Comparison of ENCODE assay signal across 21 mouse cellular contexts in genomic region chr11:31000028-31000427, GRCm38 (mm10). TPM values are rescaled to one million over a fixed set of nuclear protein-coding genes. Genes with fewer than 3 reads are reported as not detected.
DNase-seq lines count a peak whose midpoint lies in the region; ATAC-seq and TF ChIP-seq lines count a peak whose summit lies in the region.
"Had no signal": no experiment of that assay in that cellular context is flagged by ENCODE, and none has a peak within 500 bp of the region (broad histone marks: within the 10 kb centered on the region; RNA-seq: fewer than 3 reads in every experiment).

No protein-coding gene starts in this region.

- no peak overlapping the region for H3K4me3 ChIP-seq in kidney, embryonic 14.5 days (ENCODE audit: low read length)
- H3K4me3 ChIP-seq in liver, embryonic 14.5 days (ENCODE audit: insufficient read depth in 1 of 2, low read depth in 2 of 2, low read length in 2 of 2): no peak overlapping the region
- H3K4me3 ChIP-seq: embryonic facial prominence, embryonic 15.5 days; forebrain, embryonic 12.5 days; heart, embryonic 13.5 days; layer of hippocampus, adult 2 months; limb, embryonic 12.5 days; lung, embryonic 15.5 days had no signal

- TF ChIP-seq CTCF in liver, embryonic 14.5 days (IDR thresholded peaks at IDR 0.05; ENCODE audit: low read depth): no peak

- DNase-seq in kidney, postnatal 25 days: no peak
- DNase-seq in liver, embryonic 14.5 days (ENCODE audit: low read depth in 3 of 3, low spot score in 3 of 3): peak in 2 of 3 experiments; percentile 65 to 68
- peak; percentile 67 for DNase-seq in splenic B cell, adult 2 months (ENCODE audit: low read depth, low spot score)
- DNase-seq in cerebellum, adult 8-10 months: no peak
- no peak for DNase-seq in embryo, embryonic 10 days (ENCODE audit: low spot score)
- DNase-seq in lung, postnatal 36 days: no peak
- DNase-seq: adrenal gland, postnatal 25 days; cerebellum, adult 2 months; embryo, embryonic 11 days; gastrocnemius, postnatal 36 days; heart, postnatal 36 days; thymus, postnatal 25 days had no signal

- H3K27me3 ChIP-seq in kidney, embryonic 14.5 days (ENCODE audit: control insufficient read depth, insufficient read depth, low read length): no peaks in the 10 kb centered on the region
- H3K27me3 ChIP-seq in liver, embryonic 14.5 days (ENCODE audit: control insufficient read depth, insufficient read depth, low read length): no peaks in the 10 kb centered on the region
- no peaks in the 10 kb centered on the region for H3K27me3 ChIP-seq in splenic B cell, adult 2 months (ENCODE audit: control insufficient read depth, insufficient read depth, low read length, poor library complexity, severe bottlenecking)
- H3K27me3 ChIP-seq: embryonic facial prominence, embryonic 15.5 days; forebrain, embryonic 12.5 days; heart, embryonic 13.5 days; limb, embryonic 12.5 days; lung, embryonic 15.5 days had no signal

- H3K4me1 ChIP-seq in kidney, embryonic 14.5 days (ENCODE audit: control insufficient read depth, insufficient read depth, low read length): no peaks in the 10 kb centered on the region
- H3K4me1 ChIP-seq in liver, embryonic 14.5 days (replicated peaks; ENCODE audit: control insufficient read depth in 2 of 2, insufficient read depth in 2 of 2, low read length in 1 of 2): peaks cover 45% of the 10 kb centered on the region in 2 experiments
- H3K4me1 ChIP-seq: embryonic facial prominence, embryonic 15.5 days; forebrain, embryonic 12.5 days; heart, embryonic 13.5 days; limb, embryonic 12.5 days; lung, embryonic 15.5 days had no signal

- no peak overlapping the region for H3K4me2 ChIP-seq in kidney, embryonic 14.5 days (replicated peaks; ENCODE audit: low read depth, low read length)
- H3K4me2 ChIP-seq in liver, embryonic 14.5 days (ENCODE audit: low read depth): peak overlapping the region; percentile 8
- H3K4me2 ChIP-seq: embryonic facial prominence, embryonic 15.5 days; forebrain, embryonic 12.5 days; heart, embryonic 13.5 days; limb, embryonic 12.5 days; lung, embryonic 15.5 days had no signal

- no peaks in the 10 kb centered on the region for H3K36me3 ChIP-seq in kidney, embryonic 14.5 days (ENCODE audit: control insufficient read depth, insufficient read depth, low read length)
- H3K36me3 ChIP-seq in liver, embryonic 14.5 days (replicated peaks; ENCODE audit: control insufficient read depth, insufficient read depth, low read depth): peaks cover 2% of the 10 kb centered on the region; the same call in 1 of the 2 replicates
- H3K36me3 ChIP-seq in splenic B cell, adult 2 months (ENCODE audit: control insufficient read depth, insufficient read depth, low read length, poor library complexity, severe bottlenecking): no peaks in the 10 kb centered on the region
- H3K36me3 ChIP-seq: embryonic facial prominence, embryonic 15.5 days; limb, embryonic 12.5 days; lung, embryonic 15.5 days had no signal

- H3K27ac ChIP-seq in kidney, embryonic 14.5 days (ENCODE audit: low read depth, low read length): no peak overlapping the region
- peak overlapping the region; percentile 79 for H3K27ac ChIP-seq in liver, embryonic 14.5 days
- H3K27ac ChIP-seq: embryonic facial prominence, embryonic 15.5 days; forebrain, embryonic 12.5 days; heart, embryonic 13.5 days; kidney, postnatal 0 days; layer of hippocampus, adult 2 months; limb, embryonic 12.5 days; lung, embryonic 15.5 days had no signal

- ATAC-seq in kidney, embryonic 14.5 days (ENCODE audit: low FRiP score, low TSS enrichment): peak; percentile 52; the same call in 1 of the 2 replicates
- peak; percentile 91 for ATAC-seq in common myeloid progenitor, adult 5-6 weeks (replicated peaks; ENCODE audit: low read depth, poor library complexity, severe bottlenecking)
- ATAC-seq in liver, embryonic 14.5 days (ENCODE audit: insufficient read depth): no peak

- H3K9me3 ChIP-seq in kidney, embryonic 14.5 days (ENCODE audit: control insufficient read depth, low read length): no peaks in the 10 kb centered on the region
- H3K9me3 ChIP-seq in liver, embryonic 14.5 days (ENCODE audit: control insufficient read depth, low read length): no peaks in the 10 kb centered on the region
- H3K9me3 ChIP-seq: embryonic facial prominence, embryonic 15.5 days; forebrain, embryonic 12.5 days; heart, embryonic 13.5 days; limb, embryonic 12.5 days; lung, embryonic 15.5 days had no signal

- WGBS in kidney, embryonic 14.5 days: 78% methylated on average over 2 of the region's 2 CpGs
- 12% methylated on average over 2 of the region's 2 CpGs for WGBS in liver, embryonic 14.5 days (ENCODE audit: insufficient replicate concordance)

- TF ChIP-seq EP300 in liver, embryonic 14.5 days (IDR thresholded peaks at IDR 0.05; ENCODE audit: low read depth): peak; percentile 63; the same call in 1 of the 2 replicates

- H3K9ac ChIP-seq in kidney, embryonic 14.5 days (ENCODE audit: low read depth, low read length): no peak overlapping the region
- H3K9ac ChIP-seq in liver, embryonic 14.5 days (replicated peaks): peak overlapping the region; percentile 16; the same call in 1 of the 2 replicates
- H3K9ac ChIP-seq: embryonic facial prominence, embryonic 15.5 days; forebrain, embryonic 12.5 days; heart, embryonic 13.5 days; limb, embryonic 12.5 days; lung, embryonic 15.5 days had no signal

RNA-seq across cellular contexts. Expression of gene Chac2, which starts 13.9 kb away (rescaled TPM):
- 14.2 and 17.1 TPM in 2 replicates for polyA plus RNA-seq in kidney, embryonic 14.5 days (2014; fragmentation: Nextera tagmentation; extraction: Ambion mirVana)
- 19.2 and 22.8 TPM in 2 replicates for total RNA-seq in common myeloid progenitor, adult 5-6 weeks (2017)
- polyA plus RNA-seq in liver, embryonic 14.5 days (2012; rRNA removed): 14.0 and 25.3 TPM in 2 replicates
- 84.8 and 86.8 TPM in 2 replicates for polyA plus RNA-seq in liver, embryonic 14.5 days (2014; fragmentation: Nextera tagmentation; extraction: Ambion mirVana)

RNA-seq across cellular contexts. Expression of gene Erlec1, which starts 45.9 kb away (rescaled TPM):
- polyA plus RNA-seq in kidney, embryonic 14.5 days (2014; fragmentation: Nextera tagmentation; extraction: Ambion mirVana): 13.9 and 14.9 TPM in 2 replicates
- 41.2 and 43.9 TPM in 2 replicates for total RNA-seq in common myeloid progenitor, adult 5-6 weeks (2017)
- 5.7 and 9.2 TPM in 2 replicates for polyA plus RNA-seq in liver, embryonic 14.5 days (2012; rRNA removed)
- 6.2 and 6.7 TPM in 2 replicates for polyA plus RNA-seq in liver, embryonic 14.5 days (2014; fragmentation: Nextera tagmentation; extraction: Ambion mirVana)

Comparison
In these comparisons a context has a peak if more than half of its experiments do, and no peak if none do; other contexts are left out.
1. DNase-seq: peak in liver, embryonic 14.5 days (2 of 3) and splenic B cell, adult 2 months (single experiment); none in kidney, postnatal 25 days (0 of 2), cerebellum, adult 8-10 months (single experiment), embryo, embryonic 10 days (single experiment) and lung, postnatal 36 days (single experiment).